23 mouse cellular contexts compared by ENCODE assay signal in genomic region chr11:120159653-120160052, GRCm38 (mm10). TPM values are rescaled to one million over a fixed set of nuclear protein-coding genes. Genes with fewer than 3 reads are reported as not detected.
DNase-seq lines count a peak whose midpoint lies in the region; ATAC-seq and TF ChIP-seq lines count a peak whose summit lies in the region.
"Had no signal": no experiment of that assay in that cellular context is flagged by ENCODE, and none has a peak within 500 bp of the region (broad histone marks: within the 10 kb centered on the region; RNA-seq: fewer than 3 reads in every experiment).

No protein-coding gene starts in this region.

- H3K36me3 ChIP-seq in forebrain, embryonic 10.5 days (replicated peaks), result no peaks in the 10 kb centered on the region
- no peaks in the 10 kb centered on the region for H3K36me3 ChIP-seq in forebrain, embryonic 11.5 days (ENCODE audit: control insufficient read depth, insufficient read depth, low read length)
- no peaks in the 10 kb centered on the region for H3K36me3 ChIP-seq in heart, embryonic 13.5 days
- H3K36me3 ChIP-seq in kidney, postnatal 0 days (ENCODE audit: insufficient read depth, low read length), result no peaks in the 10 kb centered on the region
- no peaks in the 10 kb centered on the region for H3K36me3 ChIP-seq in midbrain, embryonic 10.5 days
- H3K36me3 ChIP-seq in midbrain, embryonic 15.5 days (replicated peaks), result no peaks in the 10 kb centered on the region
- H3K36me3 ChIP-seq: limb, embryonic 13.5 days; liver, embryonic 15.5 days; stomach, embryonic 15.5 days had no signal

- H3K4me1 ChIP-seq in forebrain, embryonic 10.5 days, result peaks cover 42% of the 10 kb centered on the region
- 0 out of 2 replicates have a peak, but pooled peaks cover 2% of the 10 kb centered on the region for H3K4me1 ChIP-seq in forebrain, embryonic 11.5 days (replicated peaks; ENCODE audit: control insufficient read depth, insufficient read depth, low read length)
- peaks cover 43% of the 10 kb centered on the region for H3K4me1 ChIP-seq in heart, embryonic 13.5 days
- peaks cover 10% of the 10 kb centered on the region; the same call in 1 of the 2 replicates for H3K4me1 ChIP-seq in kidney, postnatal 0 days (replicated peaks; ENCODE audit: insufficient read depth, low read length)
- peaks cover 41% of the 10 kb centered on the region for H3K4me1 ChIP-seq in midbrain, embryonic 10.5 days
- H3K4me1 ChIP-seq in midbrain, embryonic 15.5 days, result no peaks in the 10 kb centered on the region

- no peak overlapping the region for H3K4me2 ChIP-seq in forebrain, embryonic 11.5 days (ENCODE audit: low read depth, low read length, severe bottlenecking)
- H3K4me2 ChIP-seq in heart, embryonic 13.5 days, result no peak overlapping the region
- H3K4me2 ChIP-seq in kidney, postnatal 0 days (ENCODE audit: low read length), result no peak overlapping the region
- H3K4me2 ChIP-seq in midbrain, embryonic 15.5 days, result no peak overlapping the region
- H3K4me2 ChIP-seq: limb, embryonic 13.5 days; stomach, embryonic 15.5 days had no signal

- peaks cover 3% of the 10 kb centered on the region; the same call in 1 of the 2 replicates for H3K9me3 ChIP-seq in forebrain, embryonic 10.5 days
- no peaks in the 10 kb centered on the region for H3K9me3 ChIP-seq in forebrain, embryonic 11.5 days (ENCODE audit: control insufficient read depth, low read length)
- H3K9me3 ChIP-seq in heart, embryonic 13.5 days, result peaks cover 3% of the 10 kb centered on the region; the same call in 1 of the 2 replicates
- H3K9me3 ChIP-seq in kidney, postnatal 0 days (replicated peaks; ENCODE audit: low read length), result no peaks in the 10 kb centered on the region
- H3K9me3 ChIP-seq in midbrain, embryonic 10.5 days (replicated peaks), result no peaks in the 10 kb centered on the region
- H3K9me3 ChIP-seq in midbrain, embryonic 15.5 days, result no peaks in the 10 kb centered on the region
- H3K9me3 ChIP-seq: liver, embryonic 15.5 days; stomach, embryonic 15.5 days had no signal

- ATAC-seq in forebrain, embryonic 11.5 days (replicated peaks; ENCODE audit: low FRiP score), result no peak
- ATAC-seq in heart, embryonic 13.5 days (ENCODE audit: extremely low read depth, insufficient number of reproducible peaks, low FRiP score, low TSS enrichment), result no peak
- ATAC-seq in kidney, postnatal 0 days (replicated peaks; ENCODE audit: low FRiP score, low read depth), result no peak
- no peak for ATAC-seq in midbrain, embryonic 15.5 days (replicated peaks)
- ATAC-seq: hindbrain, embryonic 16.5 days had no signal

- H3K27ac ChIP-seq in forebrain, embryonic 10.5 days, result peak overlapping the region; percentile 69
- no peak overlapping the region for H3K27ac ChIP-seq in forebrain, embryonic 11.5 days (ENCODE audit: low read depth, low read length)
- H3K27ac ChIP-seq in heart, embryonic 13.5 days (replicated peaks), result 0 out of 2 replicates have a peak overlapping the region, but pooled peaks have one; percentile 20
- H3K27ac ChIP-seq in kidney, postnatal 0 days, result peak overlapping the region; percentile 8; the same call in 1 of the 2 replicates
- peak overlapping the region; percentile 64; the same call in 1 of the 2 replicates for H3K27ac ChIP-seq in midbrain, embryonic 10.5 days (replicated peaks)
- no peak overlapping the region for H3K27ac ChIP-seq in midbrain, embryonic 15.5 days
- H3K27ac ChIP-seq: limb, embryonic 13.5 days; liver, embryonic 15.5 days; stomach, embryonic 15.5 days had no signal

- peak; percentile 36; the same call in 1 of the 2 replicates for TF ChIP-seq CTCF in kidney, postnatal 0 days (IDR thresholded peaks at IDR 0.05; ENCODE audit: low read depth)

- 61% methylated on average over 5 of the region's 5 CpGs for WGBS in forebrain, embryonic 10.5 days
- 53% methylated on average over 5 of the region's 5 CpGs for WGBS in forebrain, embryonic 11.5 days
- 44% methylated on average over 5 of the region's 5 CpGs for WGBS in heart, embryonic 13.5 days
- 64% methylated on average over 5 of the region's 5 CpGs for WGBS in kidney, postnatal 0 days
- WGBS in midbrain, embryonic 10.5 days, result 59% methylated on average over 5 of the region's 5 CpGs
- 57% methylated on average over 5 of the region's 5 CpGs for WGBS in midbrain, embryonic 15.5 days

- no peak for DNase-seq in forebrain, embryonic 10.5 days (ENCODE audit: extremely low spot score, low spot score)
- DNase-seq in forebrain, embryonic 11.5 days (ENCODE audit: low spot score), result no peak
- DNase-seq in heart, adult 8-10 months (ENCODE audit: low spot score), result no peak
- DNase-seq in kidney, postnatal 0 days (ENCODE audit: low spot score), result no peak
- no peak for DNase-seq in kidney, postnatal 25 days
- no peak for DNase-seq in midbrain, embryonic 10.5 days (ENCODE audit: low spot score)
- DNase-seq: adrenal gland, postnatal 25 days; cerebellum, adult 8-10 months; cerebellum, postnatal 36 days; embryo, embryonic 11 days; gastrocnemius, postnatal 36 days; kidney, adult 9 months; kidney, postnatal 36 days; layer of hippocampus, postnatal 36 days; lung, postnatal 4 days; thymus, adult 18-20 months; thymus, postnatal 36 days had no signal

- H3K27me3 ChIP-seq in forebrain, embryonic 10.5 days (ENCODE audit: poor library complexity, severe bottlenecking), result no peaks in the 10 kb centered on the region
- no peaks in the 10 kb centered on the region for H3K27me3 ChIP-seq in forebrain, embryonic 11.5 days (ENCODE audit: control insufficient read depth, insufficient read depth, low read length)
- H3K27me3 ChIP-seq in heart, embryonic 13.5 days (replicated peaks), result no peaks in the 10 kb centered on the region
- no peaks in the 10 kb centered on the region for H3K27me3 ChIP-seq in kidney, postnatal 0 days (ENCODE audit: insufficient read depth, low read length)
- H3K27me3 ChIP-seq in midbrain, embryonic 10.5 days (ENCODE audit: low read depth, poor library complexity, severe bottlenecking), result no peaks in the 10 kb centered on the region
- H3K27me3 ChIP-seq in midbrain, embryonic 15.5 days (replicated peaks), result no peaks in the 10 kb centered on the region
- H3K27me3 ChIP-seq: limb, embryonic 13.5 days; liver, embryonic 15.5 days; stomach, embryonic 15.5 days had no signal

- H3K9ac ChIP-seq in forebrain, embryonic 11.5 days (ENCODE audit: low read length), result no peak overlapping the region
- H3K9ac ChIP-seq in heart, embryonic 13.5 days, result peak overlapping the region; percentile 50
- H3K9ac ChIP-seq in kidney, postnatal 0 days (ENCODE audit: low read depth, low read length), result no peak overlapping the region
- no peak overlapping the region for H3K9ac ChIP-seq in midbrain, embryonic 15.5 days
- H3K9ac ChIP-seq: limb, embryonic 13.5 days; liver, embryonic 15.5 days; stomach, embryonic 15.5 days had no signal

- no peak overlapping the region for H3K4me3 ChIP-seq in forebrain, embryonic 10.5 days
- no peak overlapping the region for H3K4me3 ChIP-seq in forebrain, embryonic 11.5 days (ENCODE audit: low read depth, low read length)
- H3K4me3 ChIP-seq in heart, embryonic 13.5 days, result no peak overlapping the region
- no peak overlapping the region for H3K4me3 ChIP-seq in kidney, postnatal 0 days (replicated peaks; ENCODE audit: low read depth, low read length)
- no peak overlapping the region for H3K4me3 ChIP-seq in midbrain, embryonic 10.5 days
- H3K4me3 ChIP-seq in midbrain, embryonic 15.5 days, result no peak overlapping the region
- H3K4me3 ChIP-seq: limb, embryonic 13.5 days; liver, embryonic 15.5 days; stomach, embryonic 15.5 days had no signal

RNA-seq across cellular contexts. Expression of gene Slc38a10, which starts 8.5 kb away (rescaled TPM):
- 90.6 and 93.2 TPM in 2 replicates for polyA plus RNA-seq in forebrain, embryonic 10.5 days (2016; fragmentation: Nextera tagmentation; extraction: Ambion mirVana)
- polyA plus RNA-seq in forebrain, embryonic 11.5 days (2014; fragmentation: Nextera tagmentation; extraction: Ambion mirVana), result 58.3 and 68.2 TPM in 2 replicates
- 83.7 and 88.0 TPM in 2 replicates for polyA plus RNA-seq in heart, embryonic 13.5 days (2015; fragmentation: Nextera tagmentation; extraction: Ambion mirVana)
- 100 to 1,000 TPM in 1 of 4 experiments, 10 to 100 TPM in 3; 88.9 to 104 (median 91.6) TPM for total RNA-seq in heart, adult 8-10 months (2022)
- polyA plus RNA-seq in kidney, postnatal 0 days (2015; fragmentation: Nextera tagmentation; extraction: Ambion mirVana), result 94.0 and 105 TPM in 2 replicates
- 87.1 and 97.9 TPM in 2 replicates for polyA plus RNA-seq in midbrain, embryonic 10.5 days (2016; fragmentation: Nextera tagmentation; extraction: Ambion mirVana)
- 116 and 125 TPM in 2 replicates for polyA plus RNA-seq in midbrain, embryonic 15.5 days (2015; fragmentation: Nextera tagmentation; extraction: Ambion mirVana)

Comparison
In these comparisons a context has a peak if more than half of its experiments do, and no peak if none do; other contexts are left out.
1. H3K27ac ChIP-seq: peak in forebrain, embryonic 10.5 days (single experiment), heart, embryonic 13.5 days (single experiment), kidney, postnatal 0 days (single experiment) and midbrain, embryonic 10.5 days (single experiment); none in forebrain, embryonic 11.5 days (single experiment) and midbrain, embryonic 15.5 days (single experiment).